Mouse (Mus musculus) layer of hippocampus, adult 2 months (tissue): ENCODE results near the gene Cysrt1. TPM values are rescaled to one million over a fixed set of nuclear protein-coding genes. Genes with fewer than 3 reads are reported as not detected.
A peak's percentile ranks its signal among the peaks of the same experiment; 100 is the strongest.

Source experiments
- DNase-seq, 2 experiments: peaks; one replicate each; pipeline ENCODE4 v3.0.0; 2022; ENCODE audit warnings: low spot score in 2 of 2
- H3K27ac ChIP-seq: fragments of 200-600 bp; 2 replicates; pipeline ENCODE4 v1.8.1; 2022
- H3K4me3 ChIP-seq: fragments of 200-600 bp; 2 replicates; pipeline ENCODE4 v1.8.1; 2022; ENCODE audit warnings: mild to moderate bottlenecking
- CTCF ChIP-seq: fragments of 200-600 bp; conservative IDR thresholded peaks from 2 replicates; pipeline ENCODE4 v1.8.1; 2022; ENCODE audit warnings: antibody characterized with exemption, mild to moderate bottlenecking, moderate library complexity
- total RNA-seq, 2 experiments: library from RNA; stranded (reverse); gene quantifications; 2 replicates each; pipeline ENCODE4 v1.2.3; 2021

Gene Cysrt1
- total RNA-seq, 2 experiments from 2014 or later, result not detected

DNA sequence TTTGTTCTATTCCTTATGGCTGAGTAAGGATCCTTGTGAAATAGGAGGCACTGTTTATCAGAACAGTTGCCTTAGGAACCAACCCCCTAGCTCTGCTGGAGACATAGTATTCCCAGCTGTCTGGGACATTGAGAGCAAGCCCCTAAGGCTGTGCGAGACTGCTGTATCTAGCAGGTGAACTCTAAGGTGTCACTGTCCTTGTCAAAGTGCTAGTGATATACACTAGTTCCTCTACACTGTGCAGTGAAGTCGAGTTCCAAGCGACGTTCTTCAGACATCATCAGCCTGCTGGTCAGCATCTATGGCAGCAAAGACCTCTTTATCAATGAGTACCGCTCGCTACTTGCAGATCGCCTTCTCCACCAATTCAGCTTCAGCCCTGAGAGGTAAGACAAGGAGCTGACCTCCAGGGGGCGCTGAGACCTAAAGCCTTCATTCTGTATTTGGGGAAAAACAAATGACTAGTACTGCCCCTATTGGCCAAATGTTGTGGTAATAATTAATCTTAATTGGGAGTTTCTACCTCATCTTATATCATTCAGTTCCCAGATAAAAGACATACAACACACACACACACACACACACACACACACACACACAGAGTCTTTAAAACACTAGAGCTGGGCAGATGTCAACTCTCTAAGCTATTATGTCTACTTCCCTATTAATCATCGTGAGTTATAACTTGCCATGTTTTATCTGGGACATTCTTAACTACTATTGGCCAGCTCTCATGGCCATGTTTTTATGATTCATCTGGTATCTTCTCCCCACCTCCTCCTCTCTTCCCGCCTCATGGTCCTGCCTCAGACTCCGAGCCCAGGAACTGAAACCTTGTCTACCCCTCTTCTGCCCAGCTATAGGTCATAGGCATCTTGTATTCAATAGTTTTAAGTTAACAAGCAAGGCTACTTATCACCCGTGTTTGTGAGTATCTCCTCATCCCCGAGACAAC, 37.0 kb upstream of the Cysrt1 start:
- peak; percentile 86 to 90 for DNase-seq
- Histone ChIP-seq H3K27ac (no peak overlapping the region), H3K4me3 (no peak overlapping the region)
- TF ChIP-seq CTCF, result peak; percentile 91

DNA sequence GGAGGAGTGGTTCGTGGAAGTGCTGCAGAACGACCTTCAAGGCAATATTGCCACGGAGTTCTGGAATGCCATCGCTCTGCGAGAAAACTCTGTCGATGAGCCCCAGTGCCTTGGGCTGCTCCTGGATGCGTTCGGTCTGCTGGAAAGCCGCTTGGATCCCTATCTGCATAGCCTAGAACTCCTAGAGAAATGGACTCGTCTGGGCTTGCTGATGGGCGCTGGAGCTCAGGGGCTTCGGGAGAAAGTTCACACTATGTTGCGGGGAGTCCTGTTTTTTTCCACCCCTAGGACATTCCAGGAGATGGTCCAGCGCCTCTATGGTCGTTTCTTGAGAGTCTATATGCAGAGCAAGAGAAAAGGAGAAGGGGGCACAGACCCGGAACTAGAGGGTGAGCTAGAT, 30.8 kb upstream of the Cysrt1 start:
- no peak for DNase-seq
- TF ChIP-seq CTCF, result no peak

DNA sequence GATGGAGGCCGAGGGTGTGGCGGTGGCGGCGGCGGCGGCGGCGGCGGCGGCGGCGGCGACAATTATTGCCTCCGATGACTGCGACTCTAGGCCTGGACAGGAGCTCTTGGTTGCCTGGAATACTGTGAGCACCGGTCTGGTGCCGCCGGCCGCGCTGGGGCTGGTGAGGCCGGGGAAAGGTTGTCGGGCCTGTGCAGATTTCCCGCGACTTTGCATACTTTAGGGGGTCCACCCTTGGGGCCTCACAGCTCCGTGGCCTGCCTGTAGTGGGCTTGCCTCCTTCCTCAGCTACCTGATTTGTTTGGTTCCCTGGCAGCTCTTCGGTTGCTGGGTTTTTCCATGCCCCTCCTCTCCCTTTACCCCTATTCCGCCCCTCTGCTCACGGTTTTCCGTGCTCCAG, 30.3 kb upstream of the Cysrt1 start:
- H3K4me3 ChIP-seq, result peak overlapping the region; percentile 96
- peak overlapping the region; percentile 89 for H3K27ac ChIP-seq
- TF ChIP-seq CTCF, result no peak
- DNase-seq, result no peak

More for the DNA sequence above, 30.8 kb upstream of the Cysrt1 start:
- Histone ChIP-seq H3K4me3 (peak overlapping the region; percentile 96), H3K27ac (peak overlapping the region; percentile 89; the same call in 1 of the 2 replicates)

DNA sequence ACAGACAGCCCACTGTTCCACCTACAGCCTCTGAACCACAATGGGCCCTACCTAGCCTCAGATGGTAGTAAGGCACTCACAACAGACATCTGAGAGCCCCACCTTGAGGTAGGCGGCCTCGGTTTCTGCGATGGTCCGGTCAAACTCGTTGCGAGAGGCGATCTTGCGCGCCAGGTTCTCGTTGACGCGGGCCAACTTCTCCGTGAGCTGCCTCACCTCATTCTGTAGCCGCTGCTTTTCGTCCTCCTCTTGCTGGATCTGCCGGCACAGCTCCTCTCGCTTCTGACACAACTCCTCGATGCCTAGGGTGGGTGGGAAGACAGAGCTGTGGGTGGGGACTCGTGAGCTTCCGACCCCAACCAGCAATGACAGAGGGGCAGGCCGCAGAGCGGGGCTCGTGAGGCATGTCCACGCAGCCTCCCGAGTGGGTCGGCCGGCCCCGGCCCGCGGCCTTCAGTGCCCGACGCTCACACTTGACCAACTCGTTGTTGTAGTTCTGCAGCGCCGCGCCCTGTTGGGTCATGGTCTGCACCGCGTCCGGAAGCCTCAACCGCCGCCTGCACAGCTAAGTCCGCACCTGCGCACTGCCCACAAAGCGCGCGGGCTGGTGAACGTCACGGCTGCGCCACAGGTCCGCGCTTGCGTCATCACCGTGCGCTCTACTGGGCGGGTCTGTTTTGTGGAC, 29.7 kb upstream of the Cysrt1 start, which contains the start of the genes Ssna1 and Anapc2:
Gene Ssna1, minus strand, starts transcription at position 612 of the 685 bp plus-strand sequence.
Gene Anapc2, plus strand, starts transcription at position 652 of the 685 bp plus-strand sequence.
- Histone ChIP-seq H3K4me3 (peak within 1 kb of the TSS; percentile 96), H3K27ac (peak within 1 kb of the TSS; percentile 89)
- peak; percentile 60 for TF ChIP-seq CTCF
- peak; percentile 95 to 98 for DNase-seq

DNA sequence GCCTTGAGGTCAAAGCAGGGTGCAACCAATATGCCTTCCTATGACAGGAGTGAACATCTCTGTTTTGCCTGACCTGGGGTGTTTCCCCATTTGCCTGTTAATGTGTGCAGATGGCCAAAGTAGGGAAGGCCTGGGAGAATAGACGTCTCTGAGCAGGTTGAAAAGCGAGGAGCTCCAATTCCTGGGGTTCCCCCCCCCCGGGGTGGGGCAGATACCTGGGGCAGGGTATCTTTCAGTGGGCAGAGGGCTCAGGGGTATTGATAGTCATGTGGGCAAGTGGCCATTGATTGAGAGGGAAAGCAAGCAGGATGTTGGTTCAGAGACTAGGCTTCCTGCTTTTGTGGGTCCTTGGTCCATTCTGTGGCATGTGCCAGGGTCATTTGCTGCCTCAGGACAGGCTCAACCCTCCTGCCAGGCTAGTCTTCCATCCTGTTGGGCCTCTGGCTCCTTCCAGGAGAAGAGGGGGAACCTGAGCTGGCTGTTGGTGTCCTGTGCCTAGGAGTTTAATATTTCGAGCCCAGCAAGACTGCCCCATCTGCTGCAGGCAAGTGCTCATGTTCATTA, 25.6 kb upstream of the Cysrt1 start:
- no peak for TF ChIP-seq CTCF
- H3K4me3 ChIP-seq, result no peak overlapping the region; the same call in 1 of the 2 replicates
- no peak for DNase-seq
- peak overlapping the region; percentile 88 for H3K27ac ChIP-seq

DNA sequence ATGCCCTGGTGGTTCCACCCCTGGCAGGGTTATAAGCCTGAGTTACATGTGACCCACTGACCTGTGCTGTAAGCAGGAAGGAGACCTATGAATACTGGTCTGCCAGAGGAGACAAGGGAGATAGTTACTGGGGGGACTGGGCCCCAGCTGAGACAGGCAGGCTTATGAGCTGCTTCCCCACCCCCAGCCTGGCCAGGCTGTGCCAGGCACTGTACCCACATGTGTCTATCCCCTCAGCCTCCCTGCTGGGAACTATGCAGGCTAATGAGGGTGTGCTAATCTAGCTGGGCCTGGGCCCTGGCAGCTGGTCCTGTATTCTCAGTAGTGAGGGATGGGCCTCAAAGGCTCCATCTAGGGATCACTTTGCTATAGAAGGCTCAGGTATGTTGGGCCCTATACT, 25.0 kb upstream of the Cysrt1 start:
- DNase-seq, result peak; percentile 34 to 38
- Histone ChIP-seq H3K27ac (peak overlapping the region; percentile 88), H3K4me3 (no peak overlapping the region)
- TF ChIP-seq CTCF, result no peak

DNA sequence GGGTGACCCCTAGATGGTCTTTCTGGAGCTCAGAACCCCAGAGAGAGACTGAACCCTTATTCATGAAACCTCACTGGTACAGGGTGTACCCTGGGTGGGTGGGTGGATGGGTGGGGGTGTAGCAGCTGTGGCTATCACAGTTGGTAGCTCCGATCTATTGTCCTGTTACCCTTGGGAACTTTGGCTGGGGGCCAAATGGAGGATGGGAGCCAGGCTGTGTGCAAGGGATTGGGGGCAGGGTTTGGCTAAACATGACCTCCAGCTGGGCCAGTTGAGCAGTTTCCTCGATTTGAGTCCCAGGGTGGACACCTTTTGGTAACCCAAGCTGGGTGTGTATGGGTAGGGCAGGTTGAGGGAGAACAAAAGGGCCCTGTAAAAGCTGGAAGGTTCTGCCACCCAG, 24.5 kb upstream of the Cysrt1 start:
- peak; percentile 52 to 62 for DNase-seq
- Histone ChIP-seq H3K27ac (peak overlapping the region; percentile 88), H3K4me3 (peak overlapping the region; percentile 34)
- no peak for TF ChIP-seq CTCF

DNA sequence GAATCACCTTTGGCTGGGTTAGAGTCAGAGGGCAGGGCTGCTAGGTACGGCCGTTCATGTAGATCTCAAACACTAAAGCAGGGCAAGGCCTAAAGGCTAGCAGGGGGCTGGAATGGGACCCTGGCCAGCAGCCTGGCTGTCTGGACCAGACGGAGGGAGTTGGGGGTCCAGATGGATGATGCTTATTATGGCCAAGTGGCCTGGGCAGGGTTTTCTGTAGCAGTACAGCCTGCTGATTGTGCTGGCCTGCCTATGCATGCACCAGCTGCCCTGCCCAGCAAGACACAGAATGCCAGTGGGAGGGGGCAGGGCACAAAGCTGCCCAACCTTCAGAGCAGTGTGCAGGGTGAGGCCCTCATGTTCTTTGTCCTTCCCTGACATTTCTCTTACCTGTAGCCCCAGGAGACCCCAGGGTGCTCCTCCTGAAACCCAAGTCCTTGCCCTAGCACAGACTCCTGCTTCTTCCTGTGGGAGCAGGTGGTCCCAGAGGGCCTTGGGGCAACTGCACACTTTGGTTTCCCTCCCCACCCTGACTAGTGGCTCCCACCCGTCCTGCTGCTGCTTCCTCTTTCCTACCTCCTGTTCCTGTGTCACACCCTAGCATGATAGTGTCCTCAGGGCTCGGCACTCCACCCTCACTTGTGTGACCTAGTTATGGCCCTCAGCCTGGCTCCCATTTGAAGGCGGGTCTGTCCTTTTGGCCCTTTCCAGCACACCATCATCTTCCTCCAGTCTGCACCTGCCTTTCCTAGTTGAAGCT, 23.8 kb upstream of the Cysrt1 start:
- no peak for TF ChIP-seq CTCF
- peak overlapping the region; percentile 88 for H3K27ac ChIP-seq
- peak overlapping the region; percentile 34 for H3K4me3 ChIP-seq
- DNase-seq, result peak in 1 of 2 experiments; percentile 30

DNA sequence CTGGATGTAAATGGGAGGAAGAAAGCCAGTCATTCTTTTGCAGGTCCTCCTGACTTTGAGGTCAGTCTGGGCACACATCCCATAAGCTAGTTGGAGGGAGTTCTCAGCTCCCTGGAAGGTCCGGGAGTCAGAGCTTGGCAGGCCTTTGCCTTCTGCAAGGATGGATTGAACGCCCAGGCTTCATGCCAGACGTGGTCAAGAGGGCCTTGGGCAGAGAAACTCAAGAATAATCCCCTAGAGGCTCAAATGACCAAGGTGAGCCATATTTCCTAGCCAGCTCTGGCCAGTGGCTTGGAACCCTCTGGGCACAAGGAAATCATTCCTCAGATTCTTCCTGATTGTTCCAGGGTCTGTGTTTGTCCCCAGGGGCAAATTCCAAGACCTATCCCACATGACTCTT, 22.6 kb upstream of the Cysrt1 start:
- Histone ChIP-seq H3K4me3 (peak overlapping the region; percentile 95), H3K27ac (peak overlapping the region; percentile 88)
- TF ChIP-seq CTCF, result no peak
- no peak for DNase-seq

DNA sequence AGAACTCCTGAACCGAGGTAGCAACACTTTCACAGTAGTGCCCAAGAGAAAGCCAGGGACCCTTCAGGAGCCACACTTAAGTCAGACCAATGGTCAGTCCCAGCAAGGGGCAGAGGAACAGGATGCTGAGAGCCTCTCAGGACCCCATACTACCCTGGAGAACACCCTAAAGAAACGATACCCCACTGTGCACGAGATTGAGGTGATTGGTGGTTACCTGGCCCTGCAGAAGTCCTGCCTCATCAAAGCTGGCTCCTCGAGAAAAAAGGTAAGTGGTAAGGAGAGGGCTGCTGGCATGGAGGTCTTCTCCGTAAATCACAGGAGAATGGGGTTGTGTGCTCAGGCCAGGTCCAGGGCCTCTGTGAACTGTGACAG, 22.0 kb upstream of the Cysrt1 start:
- DNase-seq, result no peak
- H3K4me3 ChIP-seq, result peak overlapping the region; percentile 95
- peak overlapping the region; percentile 88 for H3K27ac ChIP-seq
- TF ChIP-seq CTCF, result no peak

DNA sequence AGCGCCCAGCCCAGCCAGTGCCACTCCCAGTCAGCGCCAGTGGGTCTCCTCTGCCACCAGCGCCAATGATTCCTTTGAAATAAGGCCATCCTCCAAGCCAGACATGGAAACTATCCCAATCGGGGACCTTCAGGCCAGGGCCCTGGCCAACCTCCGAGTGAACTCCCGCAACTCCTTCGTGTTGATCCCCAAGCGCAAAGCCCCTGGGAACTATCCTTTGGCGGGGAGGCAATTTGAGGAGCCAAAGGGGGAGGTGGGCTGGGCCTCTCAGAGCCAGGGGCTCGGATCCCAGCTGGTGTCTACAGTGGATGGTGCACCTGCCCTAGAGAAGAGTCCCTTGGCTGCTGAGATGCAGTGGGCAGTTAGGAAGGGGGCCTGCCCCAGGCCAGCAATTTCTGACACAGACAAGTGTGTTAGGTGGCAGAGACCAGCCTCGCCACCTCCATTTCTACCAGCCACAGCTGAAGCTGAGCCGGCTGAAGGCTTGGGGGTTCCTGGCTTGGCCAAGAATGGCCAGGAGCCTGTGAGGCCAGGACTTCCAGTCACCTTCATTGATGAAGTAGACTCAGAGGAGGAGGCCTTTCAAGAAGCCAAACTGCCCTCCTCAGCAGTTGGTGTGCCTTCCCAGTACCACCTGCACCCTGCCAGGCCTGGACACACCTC, 21.5 kb upstream of the Cysrt1 start:
- peak overlapping the region; percentile 88 for H3K27ac ChIP-seq
- H3K4me3 ChIP-seq, result peak overlapping the region; percentile 95
- no peak for DNase-seq
- no peak for TF ChIP-seq CTCF
